Mouse (Mus musculus) G1E (cell line): Measurements from ENCODE around the gene Zfp398.

Experiments used
- CTCF ChIP-seq: IDR thresholded peaks from 2 replicates; pipeline ENCODE4 v1.5.1; 2012; ENCODE audit warnings: low read depth, low read length, inconsistent platforms, mixed read lengths
- GATA1 ChIP-seq: IDR thresholded peaks from 2 replicates; pipeline ENCODE4 v1.6.1; 2012; ENCODE audit warnings: borderline replicate concordance, low read length, inconsistent platforms, mixed read lengths

DNA sequence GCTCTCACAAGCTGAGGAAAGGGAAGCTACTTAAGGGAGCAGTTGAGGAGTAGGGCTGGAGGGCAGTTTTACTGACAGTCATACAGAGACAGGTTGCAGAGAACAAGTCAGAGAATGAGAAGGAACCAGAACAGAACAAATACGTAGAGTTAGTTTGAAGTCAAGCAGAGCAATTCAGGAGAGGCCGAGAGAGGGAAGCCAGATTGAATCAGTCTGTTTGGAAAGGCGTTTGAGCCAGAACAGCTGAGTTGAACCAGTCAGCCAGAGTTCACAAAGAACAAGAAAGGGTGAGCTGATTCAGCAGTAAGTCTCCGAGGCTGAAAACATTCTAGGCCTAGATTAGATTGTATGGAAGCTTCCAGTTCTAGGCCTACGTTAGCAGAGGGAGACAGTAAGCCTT lies 42.2 kb upstream of the Zfp398 start:
- no peak for TF ChIP-seq CTCF
- no peak for TF ChIP-seq GATA1
